Mouse (Mus musculus) liver, embryonic 13.5 days (tissue): Measurements from ENCODE around the gene Zbp1. TPM values are rescaled to one million over a fixed set of nuclear protein-coding genes. Genes with fewer than 3 reads are reported as not detected.

Experiments used
- ATAC-seq: fragments of 200-750 bp; cut with Nextera tagmentation; 2 replicates; pipeline ENCODE4 v1.8.0; 2017; ENCODE audit warnings: low read depth, mild to moderate bottlenecking, moderate number of reproducible peaks, moderate library complexity
- DNase-seq: peaks from one replicate; pipeline ENCODE4 v3.0.0; 2022
- H3K27ac ChIP-seq: fragments of 300-500 bp; sonication (generic); 2 replicates; pipeline ENCODE4 v1.5.1; 2015; ENCODE audit warnings: moderate library complexity, mild to moderate bottlenecking, inconsistent platforms
- H3K27me3 ChIP-seq: fragments of 300-500 bp; sonication (generic); 2 replicates; pipeline ENCODE4 v1.6.1; 2015; ENCODE audit warnings: mild to moderate bottlenecking, inconsistent platforms
- H3K36me3 ChIP-seq: fragments of 300-500 bp; sonication (generic); 2 replicates; pipeline ENCODE4 v1.6.1; 2015; ENCODE audit warnings: mild to moderate bottlenecking, inconsistent platforms
- H3K4me1 ChIP-seq: fragments of 300-500 bp; sonication (generic); replicated peaks from 2 replicates; pipeline ENCODE4 v1.6.1; 2015; ENCODE audit warnings: inconsistent platforms
- H3K4me2 ChIP-seq: fragments of 300-500 bp; sonication (generic); 2 replicates; pipeline ENCODE4 v1.6.1; 2015; ENCODE audit warnings: inconsistent platforms, mild to moderate bottlenecking, moderate library complexity
- H3K4me3 ChIP-seq: fragments of 300-500 bp; sonication (generic); replicated peaks from 2 replicates; pipeline ENCODE4 v1.5.1; 2015; ENCODE audit warnings: mild to moderate bottlenecking, inconsistent platforms
- H3K9ac ChIP-seq: fragments of 300-500 bp; sonication (generic); 2 replicates; pipeline ENCODE4 v1.6.1; 2015; ENCODE audit warnings: mild to moderate bottlenecking, inconsistent platforms
- H3K9me3 ChIP-seq: fragments of 300-500 bp; sonication (generic); replicated peaks from 2 replicates; pipeline ENCODE4 v1.6.1; 2016; ENCODE audit warnings: inconsistent platforms
- WGBS: fragments of 180-500 bp; shearing (Covaris S2); methylation state at CpG from one replicate; pipeline ENCODE4 v1.1.7; 2015; ENCODE audit not compliant: insufficient replicate concordance; 5-methylcytosine and 5-hydroxymethylcytosine counted together
- polyA plus RNA-seq: library from polyadenylated mRNA; unstranded; fragments of >200 nt; fragmentation: Nextera tagmentation; extraction: Ambion mirVana; gene quantifications from 2 replicates; pipeline ENCODE4 v1.2.1, GENCODE M21; 2015

The Zbp1 gene
- polyA plus RNA-seq, 1 experiment from 2014 or later = 0.73 TPM

GRCm38 (mm10) chr2:173255810-173256551 lies 37.3 kb upstream of the Zbp1 start:
- Histone ChIP-seq H3K9me3 (no peaks in the 10 kb centered on the region), H3K4me3 (no peak overlapping the region), H3K27ac (no peak overlapping the region), H3K36me3 (no peaks in the 10 kb centered on the region), H3K27me3 (no peaks in the 10 kb centered on the region), H3K4me2 (no peak overlapping the region), H3K9ac (no peak overlapping the region), H3K4me1 (no peaks in the 10 kb centered on the region)
- 64% methylated on average over 7 of the region's 7 CpGs for WGBS
- DNase-seq (no peak), ATAC-seq (no peak)

DNA sequence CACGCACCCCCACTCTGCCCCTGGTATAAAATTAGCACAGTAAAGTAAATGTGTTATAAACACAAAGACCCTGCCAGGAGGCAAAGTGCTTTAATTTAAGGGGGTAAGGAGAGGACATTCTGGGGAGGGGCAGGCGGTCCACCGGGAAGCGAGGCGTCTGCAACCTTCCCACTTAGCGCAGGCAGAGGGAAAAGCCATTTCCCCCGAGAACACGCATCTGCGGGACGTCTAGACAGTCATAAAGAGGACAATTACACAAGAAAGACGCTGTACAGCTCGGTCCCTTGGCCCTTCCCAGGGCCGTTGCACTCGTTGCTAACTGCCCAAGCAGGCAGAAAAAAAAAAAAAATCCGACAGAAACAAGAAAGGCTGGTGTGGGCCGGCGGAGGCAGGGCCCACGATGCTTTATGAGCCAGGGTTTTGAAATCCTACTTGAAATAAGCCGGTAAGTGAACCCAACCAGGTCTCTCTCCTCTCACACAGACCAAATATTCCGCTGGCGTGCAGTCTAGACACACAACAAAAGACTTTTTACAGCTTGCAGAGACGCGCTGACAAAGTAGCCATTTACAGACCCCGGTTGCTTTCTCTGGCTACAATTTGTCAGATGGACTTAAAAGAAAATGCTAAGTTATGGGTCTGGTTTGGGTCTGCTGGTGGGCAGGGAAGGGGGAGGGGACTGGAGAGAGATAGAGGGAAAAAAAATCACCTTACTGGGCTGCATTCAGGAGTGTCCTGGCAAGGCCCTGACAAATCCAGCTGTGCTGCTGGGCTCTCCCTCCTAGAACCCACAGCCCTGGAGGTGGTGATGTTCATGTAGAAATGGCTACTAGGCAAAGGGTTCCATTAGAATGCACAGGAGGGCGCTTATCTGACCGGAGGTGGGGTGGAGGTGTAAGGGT lies 35.3 kb upstream of the Zbp1 start:
- DNase-seq (no peak), ATAC-seq (no peak)
- no peaks in the 10 kb centered on the region for H3K4me1 ChIP-seq

GRCm38 (mm10) chr2:173251675-173252074 lies 33.0 kb upstream of the Zbp1 start:
- Histone ChIP-seq H3K36me3 (no peaks in the 10 kb centered on the region), H3K27me3 (no peaks in the 10 kb centered on the region), H3K4me2 (no peak overlapping the region), H3K27ac (no peak overlapping the region), H3K9me3 (no peaks in the 10 kb centered on the region), H3K4me1 (no peaks in the 10 kb centered on the region), H3K9ac (no peak overlapping the region), H3K4me3 (no peak overlapping the region)
- WGBS = 67% methylated on average over 9 of the region's 9 CpGs
- ATAC-seq (no peak), DNase-seq (no peak)

More for the DNA sequence above, 35.3 kb upstream of the Zbp1 start:
- H3K27me3 ChIP-seq = no peaks in the 10 kb centered on the region
- 55% methylated on average over 26 of the region's 26 CpGs for WGBS
- no peaks in the 10 kb centered on the region for H3K9me3 ChIP-seq
- no peak overlapping the region for H3K4me3 ChIP-seq
- H3K9ac ChIP-seq = no peak overlapping the region
- no peak overlapping the region for H3K27ac ChIP-seq
- no peaks in the 10 kb centered on the region for H3K36me3 ChIP-seq
- no peak overlapping the region for H3K4me2 ChIP-seq

DNA sequence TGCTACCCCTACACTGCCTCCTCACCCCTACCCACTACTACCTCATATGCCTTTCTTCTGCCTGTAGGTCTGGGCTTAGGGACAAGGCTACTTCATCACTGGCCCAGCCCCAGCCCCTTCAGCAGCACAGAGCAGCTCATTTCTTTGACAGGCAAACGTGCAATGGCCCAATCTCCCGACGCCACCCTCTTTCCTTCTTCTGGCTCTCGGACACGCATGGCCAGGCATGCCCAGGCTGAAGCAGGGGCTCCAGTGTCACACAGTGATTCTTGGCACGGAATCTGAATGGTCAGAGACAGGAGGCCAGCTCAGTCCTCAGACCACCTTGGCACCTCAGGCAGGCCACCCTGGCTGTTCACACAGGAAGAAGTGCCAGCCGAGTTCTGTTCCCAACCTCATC lies 32.4 kb upstream of the Zbp1 start:
- DNase-seq = no peak
- Histone ChIP-seq H3K9ac (no peak overlapping the region), H3K36me3 (no peaks in the 10 kb centered on the region), H3K27ac (no peak overlapping the region), H3K4me3 (no peak overlapping the region), H3K27me3 (no peaks in the 10 kb centered on the region), H3K4me1 (no peaks in the 10 kb centered on the region), H3K9me3 (no peaks in the 10 kb centered on the region), H3K4me2 (no peak overlapping the region)
- WGBS = 56% methylated on average over 7 of the region's 7 CpGs
- no peak for ATAC-seq

GRCm38 (mm10) chr2:173250411-173250810 lies 31.7 kb upstream of the Zbp1 start:
- Histone ChIP-seq H3K4me1 (no peaks in the 10 kb centered on the region), H3K27ac (no peak overlapping the region), H3K4me2 (no peak overlapping the region), H3K36me3 (no peaks in the 10 kb centered on the region), H3K4me3 (no peak overlapping the region), H3K27me3 (no peaks in the 10 kb centered on the region), H3K9me3 (no peaks in the 10 kb centered on the region), H3K9ac (no peak overlapping the region)
- ATAC-seq = no peak
- WGBS = 20% methylated on average over 2 of the region's 2 CpGs
- no peak for DNase-seq

- ATAC-seq (no peak), DNase-seq (no peak)
- no peak overlapping the region for H3K4me2 ChIP-seq
- H3K9ac ChIP-seq = no peak overlapping the region
- 65% methylated on average over 8 of the region's 8 CpGs for WGBS
- no peaks in the 10 kb centered on the region for H3K27me3 ChIP-seq
- H3K9me3 ChIP-seq = no peaks in the 10 kb centered on the region
- H3K36me3 ChIP-seq = no peaks in the 10 kb centered on the region
- no peaks in the 10 kb centered on the region for H3K4me1 ChIP-seq
- no peak overlapping the region for H3K4me3 ChIP-seq
- H3K27ac ChIP-seq = no peak overlapping the region
Measured at GRCm38 (mm10) chr2:173249965-173250364, 31.2 kb upstream of the Zbp1 start.

DNA sequence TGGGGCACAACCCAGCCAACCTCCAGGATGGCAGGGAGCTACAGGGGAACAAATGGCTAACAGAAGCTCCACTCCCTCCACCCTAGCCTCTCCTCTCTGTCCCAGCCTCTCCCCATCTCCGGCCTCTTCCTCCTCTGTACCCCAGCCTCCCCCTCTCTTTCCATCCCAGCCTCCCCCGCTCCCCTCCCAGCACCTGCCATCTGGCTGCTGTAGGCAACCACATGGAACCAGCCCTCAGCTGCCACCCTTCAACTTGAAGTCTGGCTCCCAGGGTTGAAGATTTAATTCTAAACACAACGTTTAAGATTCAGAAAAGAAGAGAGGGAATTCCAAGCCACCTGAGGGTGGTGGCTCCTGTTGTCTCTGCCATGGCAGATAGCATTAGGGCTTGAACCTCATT lies 30.7 kb upstream of the Zbp1 start:
- no peak for ATAC-seq
- no peak overlapping the region for H3K4me2 ChIP-seq
- no peaks in the 10 kb centered on the region for H3K36me3 ChIP-seq
- no peaks in the 10 kb centered on the region for H3K9me3 ChIP-seq
- H3K9ac ChIP-seq = no peak overlapping the region
- H3K4me3 ChIP-seq = no peak overlapping the region
- DNase-seq = no peak
- H3K4me1 ChIP-seq = no peaks in the 10 kb centered on the region
- no peak overlapping the region for H3K27ac ChIP-seq
- 53% methylated on average over 3 of the region's 3 CpGs for WGBS
- no peaks in the 10 kb centered on the region for H3K27me3 ChIP-seq

GRCm38 (mm10) chr2:173248822-173249221 lies 30.1 kb upstream of the Zbp1 start:
- Histone ChIP-seq H3K9ac (no peak overlapping the region), H3K27me3 (no peaks in the 10 kb centered on the region), H3K4me3 (no peak overlapping the region), H3K4me1 (no peaks in the 10 kb centered on the region), H3K27ac (no peak overlapping the region), H3K36me3 (no peaks in the 10 kb centered on the region), H3K9me3 (no peaks in the 10 kb centered on the region), H3K4me2 (no peak overlapping the region)
- 53% methylated on average over 7 of the region's 7 CpGs for WGBS
- ATAC-seq (no peak), DNase-seq (no peak)

GRCm38 (mm10) chr2:173247911-173248310 lies 29.2 kb upstream of the Zbp1 start:
- Histone ChIP-seq H3K4me2 (no peak overlapping the region), H3K36me3 (no peaks in the 10 kb centered on the region), H3K4me3 (no peak overlapping the region), H3K9ac (no peak overlapping the region), H3K9me3 (no peaks in the 10 kb centered on the region), H3K27me3 (no peaks in the 10 kb centered on the region), H3K4me1 (no peaks in the 10 kb centered on the region), H3K27ac (no peak overlapping the region)
- 16% methylated on average over 2 of the region's 2 CpGs for WGBS
- no peak for DNase-seq
- ATAC-seq = no peak

GRCm38 (mm10) chr2:173247197-173247596 lies 28.5 kb upstream of the Zbp1 start:
- Histone ChIP-seq H3K27me3 (no peaks in the 10 kb centered on the region), H3K27ac (no peak overlapping the region)

DNA sequence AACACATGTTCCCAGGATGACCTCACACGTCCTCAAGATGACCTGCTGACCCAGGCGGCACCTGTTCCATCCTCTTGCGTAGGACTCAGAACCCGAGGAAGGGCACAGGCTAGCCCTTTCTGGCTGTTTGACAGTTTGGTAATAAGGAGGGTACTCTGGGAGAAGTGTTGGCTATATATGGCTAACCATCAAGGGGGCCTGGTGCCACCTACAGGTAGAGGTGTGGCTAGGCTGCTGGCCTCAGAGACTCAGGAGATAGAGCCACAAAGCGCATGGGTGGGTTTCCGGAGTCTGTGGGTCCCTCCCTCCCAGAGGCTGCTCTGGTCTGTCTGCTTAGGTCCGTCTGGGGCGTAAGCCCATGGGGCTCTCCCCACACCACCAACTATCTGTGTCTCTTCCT lies 28.0 kb upstream of the Zbp1 start:
- H3K4me2 ChIP-seq = no peak overlapping the region
- H3K4me3 ChIP-seq = no peak overlapping the region
- 43% methylated on average over 8 of the region's 8 CpGs for WGBS
- H3K4me1 ChIP-seq = no peaks in the 10 kb centered on the region
- ATAC-seq (no peak), DNase-seq (no peak)
- H3K27me3 ChIP-seq = no peaks in the 10 kb centered on the region
- H3K9me3 ChIP-seq = no peaks in the 10 kb centered on the region
- H3K36me3 ChIP-seq = no peaks in the 10 kb centered on the region
- H3K9ac ChIP-seq = no peak overlapping the region
- no peak overlapping the region for H3K27ac ChIP-seq

More at GRCm38 (mm10) chr2:173247197-173247596, 28.5 kb upstream of the Zbp1 start:
- no peak overlapping the region for H3K4me3 ChIP-seq
- WGBS = 11% methylated on average over 2 of the region's 2 CpGs
- DNase-seq = no peak
- no peaks in the 10 kb centered on the region for H3K4me1 ChIP-seq
- H3K4me2 ChIP-seq = no peak overlapping the region
- ATAC-seq = no peak
- no peak overlapping the region for H3K9ac ChIP-seq
- H3K36me3 ChIP-seq = no peaks in the 10 kb centered on the region
- H3K9me3 ChIP-seq = no peaks in the 10 kb centered on the region
